ENCODE assay signal across 8 mouse cellular contexts in the genomic region with DNA sequence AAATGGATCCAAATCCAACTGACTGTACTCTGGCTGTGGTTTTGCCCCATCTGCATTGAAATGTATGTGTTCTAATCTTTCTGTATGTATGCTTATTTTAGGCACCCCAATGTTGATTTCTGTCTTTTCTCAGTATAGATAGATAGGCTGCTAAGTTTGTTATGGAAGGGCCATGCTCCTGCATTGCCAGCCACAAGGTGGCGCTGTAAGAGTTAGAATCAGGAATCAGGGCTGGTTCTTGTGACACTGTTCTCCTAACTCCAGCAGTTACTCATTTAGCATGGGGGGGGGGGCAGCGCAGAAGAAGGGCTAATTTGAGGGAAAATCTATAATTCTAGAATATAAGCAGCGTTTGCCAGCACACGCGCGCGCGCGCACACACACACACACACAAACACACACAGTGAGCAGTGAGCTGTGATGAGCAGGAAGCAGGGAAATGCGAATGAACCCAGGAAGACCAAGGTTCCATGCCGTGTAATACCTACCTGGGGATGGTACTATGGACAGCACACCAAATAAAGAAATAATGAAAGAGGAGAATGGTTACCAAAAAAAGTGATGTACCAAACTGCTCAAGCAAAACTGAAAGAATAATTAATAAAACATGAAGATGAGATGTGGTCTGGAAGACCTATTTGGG.
DNase-seq lines count a peak whose midpoint lies in the region; ATAC-seq and TF ChIP-seq lines count a peak whose summit lies in the region.

No protein-coding gene starts in this region.

- peak; percentile 44 to 91 for TF ChIP-seq CTCF in CH12.LX (conservative IDR thresholded peaks at IDR 0.05 in 1 of 2, IDR thresholded peaks at IDR 0.05 in 1 of 2; ENCODE audit: low read depth in 2 of 2, low read length in 2 of 2)
- peak; percentile 81 for TF ChIP-seq CTCF in kidney, postnatal 0 days (IDR thresholded peaks at IDR 0.05; ENCODE audit: low read depth)

- 69% methylated on average over 11 of the region's 11 CpGs for WGBS in kidney, postnatal 0 days

- peak; percentile 81 for TF ChIP-seq RAD21 in CH12.LX (IDR thresholded peaks at IDR 0.05; ENCODE audit: low read depth, low read length)

- peaks cover 0 to 20% of the 10 kb centered on the region in 2 experiments for H3K36me3 ChIP-seq in CH12.LX (replicated peaks in 1 of 2; ENCODE audit: control insufficient read depth in 1 of 2, insufficient read depth in 1 of 2, low read length in 1 of 2)
- H3K36me3 ChIP-seq in kidney, postnatal 0 days (ENCODE audit: insufficient read depth, low read length) = no peaks in the 10 kb centered on the region

- H3K4me2 ChIP-seq in CH12.LX (ENCODE audit: insufficient read depth, low read depth, poor library complexity, severe bottlenecking) = peak overlapping the region; percentile 76
- H3K4me2 ChIP-seq in kidney, postnatal 0 days (ENCODE audit: low read length) = no peak overlapping the region

- peak; percentile 92 for ATAC-seq in common myeloid progenitor, adult 5-6 weeks (replicated peaks; ENCODE audit: low read depth, poor library complexity, severe bottlenecking)
- ATAC-seq in kidney, postnatal 0 days (replicated peaks; ENCODE audit: low FRiP score, low read depth) = no peak

- no peaks in the 10 kb centered on the region for H3K27me3 ChIP-seq in CH12.LX (replicated peaks)
- no peaks in the 10 kb centered on the region for H3K27me3 ChIP-seq in kidney, postnatal 0 days (ENCODE audit: insufficient read depth, low read length)

- H3K9ac ChIP-seq in CH12.LX (ENCODE audit: insufficient read depth, low read depth) = no peak overlapping the region
- no peak overlapping the region for H3K9ac ChIP-seq in kidney, postnatal 0 days (ENCODE audit: low read depth, low read length)

- dilution Hi-C loops in CH12.LX (cut with MboI; ENCODE audit: extremely low pct_ligation_motif_present, extremely low pct_unique_long_range_greater_than_20kb, low sequenced_read_pairs) = no loop called here

- H3K9me3 ChIP-seq in CH12.LX (replicated peaks; ENCODE audit: low read length) = no peaks in the 10 kb centered on the region
- no peaks in the 10 kb centered on the region for H3K9me3 ChIP-seq in kidney, postnatal 0 days (replicated peaks; ENCODE audit: low read length)

- H3K4me1 ChIP-seq in CH12.LX (ENCODE audit: control insufficient read depth in 1 of 2, insufficient read depth in 2 of 2) = peaks cover 0 to 21% of the 10 kb centered on the region in 2 experiments; a peak in 3 of 4 replicates
- H3K4me1 ChIP-seq in kidney, postnatal 0 days (replicated peaks; ENCODE audit: insufficient read depth, low read length) = no peaks in the 10 kb centered on the region

- peak; percentile 87 for DNase-seq in CH12.LX (ENCODE audit: extremely low read depth)
- peak; percentile 66 to 75 for DNase-seq in adrenal gland, adult 18-20 months (ENCODE audit: low spot score in 2 of 2)
- DNase-seq in gastrocnemius, postnatal 10 days = peak; percentile 81
- peak; percentile 80 for DNase-seq in kidney, postnatal 0 days (ENCODE audit: low spot score)
- DNase-seq in lung, adult 18-20 months = peak; percentile 19 to 21
- DNase-seq in retina, embryonic 14.5 days (ENCODE audit: low spot score) = peak; percentile 77
- DNase-seq in yolk sac, embryonic 10.5 days (ENCODE audit: low spot score) = peak; percentile 43

- H3K4me3 ChIP-seq in CH12.LX (replicated peaks in 1 of 3; ENCODE audit: low read depth in 2 of 3, low read length in 2 of 3, poor library complexity in 1 of 3) = peak overlapping the region in 2 of 3 experiments; percentile 36 to 41
- H3K4me3 ChIP-seq in kidney, postnatal 0 days (replicated peaks; ENCODE audit: low read depth, low read length) = no peak overlapping the region

- no peak for TF ChIP-seq POLR2A in CH12.LX (IDR thresholded peaks at IDR 0.05; ENCODE audit: low read depth, low read length)

- no peak for TF ChIP-seq EP300 in CH12.LX (IDR thresholded peaks at IDR 0.05; ENCODE audit: low read length)

- no peak overlapping the region for H3K27ac ChIP-seq in CH12.LX (ENCODE audit: insufficient read depth, low read depth)
- H3K27ac ChIP-seq in kidney, postnatal 0 days = no peak overlapping the region

- in situ Hi-C loops in CH12.LX (cut with MboI; ENCODE audit: low pct_ligation_motif_present, low pct_unique_long_range_greater_than_20kb, low sequenced_read_pairs) = no loop called here

- H3K79me2 ChIP-seq in CH12.LX (replicated peaks; ENCODE audit: control insufficient read depth, extremely low read depth, insufficient read depth, poor library complexity, severe bottlenecking) = no peaks in the 10 kb centered on the region

TF ChIP-seq in CH12.LX, 34 proteins besides CTCF, POLR2A, EP300 and RAD21:
- TF ChIP-seq SMC3 (IDR thresholded peaks at IDR 0.05; ENCODE audit: low read depth, low read length) (peak; percentile 88), NRF1 (IDR thresholded peaks at IDR 0.05; ENCODE audit: low read depth, low read length) (no peak; the same call in 1 of the 2 replicates), ZMIZ1 (IDR thresholded peaks at IDR 0.05; ENCODE audit: low read depth, low read length) (no peak), MYC (IDR thresholded peaks at IDR 0.05; ENCODE audit: low read depth, low read length) (no peak; the same call in 1 of the 2 replicates), JUND (conservative IDR thresholded peaks at IDR 0.05; ENCODE audit: low read depth, low read length) (no peak)

Comparison
In these comparisons a context has a peak if more than half of its experiments do, and no peak if none do; other contexts are left out.
1. DNase-seq: peak in every context shown above with its lines; median percentile 87 in CH12.LX; 81 in gastrocnemius, postnatal 10 days; 80 in kidney, postnatal 0 days; 77 in retina, embryonic 14.5 days; 70 in adrenal gland, adult 18-20 months; 43 in yolk sac, embryonic 10.5 days; 20 in lung, adult 18-20 months.